Mouse (Mus musculus) ES-E14 (cell line): ENCODE measurements around the gene Sh3d19.

Experiments used
- HCFC1 ChIP-seq: IDR thresholded peaks from 2 replicates; pipeline ENCODE4 v1.6.1; 2012; ENCODE audit warnings: low read length, inconsistent platforms, borderline replicate concordance; ENCODE audit not compliant: insufficient read depth
- ZC3H11A ChIP-seq: IDR thresholded peaks from 2 replicates; pipeline ENCODE4 v1.6.1; 2012; ENCODE audit warnings: low read depth, mild to moderate bottlenecking, inconsistent platforms, low read length, borderline replicate concordance

- TF ChIP-seq HCFC1 (no peak), ZC3H11A (no peak)
These were observed 1.9 kb upstream of the Sh3d19 start for GRCm38 (mm10) chr3:85969040-85969439.
